Mouse (Mus musculus) ES-E14 (cell line): ENCODE measurements at regions not wholly inside any gene's neighbourhood (a gene's known extent, or its start where the extent isn't known, plus 50 kb on each side); places are given as distances from the start of the nearest gene placed in this dataset.
"Not testable (repeated sequence)": the region's sequence is repeated elsewhere in the genome, so short reads cannot be mapped to it uniquely, and the experiment has no call there.

Experiments
- DNase-seq: peaks from one replicate; pipeline ENCODE4 v3.0.0-alpha.2; 2013; ENCODE audit warnings: low read depth, low spot score
- H3K27ac ChIP-seq: 2 replicates; pipeline ENCODE4 v1.5.1; 2012; ENCODE audit warnings: low read depth, mild to moderate bottlenecking, low read length, moderate library complexity, mixed read lengths; ENCODE audit not compliant: poor library complexity, insufficient read depth, severe bottlenecking
- H3K36me3 ChIP-seq: 2 replicates; pipeline ENCODE4 v1.6.1; 2012; ENCODE audit warnings: mild to moderate bottlenecking, low read length, moderate library complexity, mixed read lengths; ENCODE audit not compliant: control insufficient read depth, poor library complexity, insufficient read depth, severe bottlenecking
- H3K4me1 ChIP-seq, 2 experiments: fragments of 150-350 bp in 1 of 2; sonication (generic) in 1 of 2; 2 replicates each; pipeline ENCODE4 v1.6.1; 2012; ENCODE audit warnings: low read length in 2 of 2, mild to moderate bottlenecking in 1 of 2, mixed read lengths in 1 of 2; ENCODE audit not compliant: control insufficient read depth in 2 of 2, insufficient read depth in 2 of 2, poor library complexity in 1 of 2
- H3K4me3 ChIP-seq, 2 experiments: fragments of 150-350 bp in 1 of 2; sonication (generic) in 1 of 2; 2 replicates each; pipeline ENCODE4 v1.5.1; 2012; ENCODE audit warnings: low read length in 2 of 2, low read depth in 1 of 2, mild to moderate bottlenecking in 1 of 2, mixed read lengths in 1 of 2; ENCODE audit not compliant: insufficient read depth in 1 of 2, poor library complexity in 1 of 2, severe bottlenecking in 1 of 2
- H3K9ac ChIP-seq: 2 replicates; pipeline ENCODE4 v1.6.1; 2012; ENCODE audit warnings: low read depth, mild to moderate bottlenecking, low read length, mixed read lengths; ENCODE audit not compliant: poor library complexity, insufficient read depth, severe bottlenecking
- H3K9me3 ChIP-seq: fragments of 150-350 bp; sonication (generic); 2 replicates; pipeline ENCODE4 v1.6.1; 2012; ENCODE audit warnings: low read depth, mild to moderate bottlenecking, low read length; ENCODE audit not compliant: control insufficient read depth, insufficient read depth
- CHD2 ChIP-seq: IDR thresholded peaks from 2 replicates; pipeline ENCODE4 v1.6.1; 2014; ENCODE audit warnings: mild to moderate bottlenecking, low read depth, low read length, inconsistent platforms
- HCFC1 ChIP-seq: IDR thresholded peaks from 2 replicates; pipeline ENCODE4 v1.6.1; 2012; ENCODE audit warnings: low read length, inconsistent platforms, borderline replicate concordance; ENCODE audit not compliant: insufficient read depth
- MAFK ChIP-seq: IDR thresholded peaks from 2 replicates; pipeline ENCODE4 v1.6.1; 2014; ENCODE audit warnings: mild to moderate bottlenecking, low read depth, low read length, inconsistent platforms; ENCODE audit not compliant: insufficient read depth
- ZC3H11A ChIP-seq: IDR thresholded peaks from 2 replicates; pipeline ENCODE4 v1.6.1; 2012; ENCODE audit warnings: low read depth, mild to moderate bottlenecking, inconsistent platforms, low read length, borderline replicate concordance
- ZNF384 ChIP-seq: IDR thresholded peaks from 2 replicates; pipeline ENCODE4 v1.6.1; 2012; ENCODE audit warnings: low read depth, low read length, inconsistent platforms
- in situ Hi-C, 2 experiments: fragments of 600-800 bp; cut with MboI; formaldehyde crosslinking; loops; one replicate each; pipeline ENCODE4 v1.15.1; 2025; ENCODE audit warnings: low sequenced_read_pairs in 2 of 2, inconsistent platforms in 1 of 2; ENCODE audit not compliant: unreplicated experiment in 2 of 2

- Histone ChIP-seq H3K4me1 (no peaks in the 10 kb centered on the region), H3K36me3 (no peaks in the 10 kb centered on the region), H3K9me3 (no peaks in the 10 kb centered on the region), H3K9ac (no peak overlapping the region), H3K27ac (no peak overlapping the region), H3K4me3 (no peak overlapping the region)
- in situ Hi-C loops = no loop called here
- TF ChIP-seq ZNF384 = no peak
- no peak for TF ChIP-seq ZC3H11A
- TF ChIP-seq MAFK = no peak
- TF ChIP-seq CHD2 = no peak
- no peak for TF ChIP-seq HCFC1
- peak; percentile 26 for DNase-seq
Measured at GRCm38 (mm10) chr1:101629006-101629405, 1856.4 kb downstream of the Cntnap5b start.

GRCm38 (mm10) chr1:101664287-101664686, 1891.7 kb downstream of the Cntnap5b start:
- DNase-seq, in situ Hi-C loops, H3K9me3 ChIP-seq, H3K4me3 ChIP-seq, H3K4me1 ChIP-seq, H3K9ac ChIP-seq, H3K27ac ChIP-seq, H3K36me3 ChIP-seq: not testable (repeated sequence)

GRCm38 (mm10) chr1:101683772-101684434, 1911.3 kb downstream of the Cntnap5b start:
- H3K9ac ChIP-seq = no peak overlapping the region
- in situ Hi-C loops = no loop called here
- TF ChIP-seq CHD2 (no peak), HCFC1 (no peak), ZNF384 (no peak), ZC3H11A (no peak), MAFK (no peak)
- no peak overlapping the region for H3K27ac ChIP-seq
- H3K36me3 ChIP-seq = no peaks in the 10 kb centered on the region
- no peak for DNase-seq
- no peaks in the 10 kb centered on the region for H3K9me3 ChIP-seq
- no peak overlapping the region for H3K4me3 ChIP-seq
- H3K4me1 ChIP-seq = no peaks in the 10 kb centered on the region

GRCm38 (mm10) chr1:101684983-101685382, 1912.4 kb downstream of the Cntnap5b start:
- Histone ChIP-seq H3K4me1 (no peaks in the 10 kb centered on the region), H3K9me3 (no peaks in the 10 kb centered on the region), H3K9ac (no peak overlapping the region), H3K4me3 (no peak overlapping the region), H3K36me3 (no peaks in the 10 kb centered on the region), H3K27ac (no peak overlapping the region)
- TF ChIP-seq HCFC1 (no peak), ZC3H11A (no peak), MAFK (no peak), CHD2 (no peak)
- no peak for DNase-seq
- in situ Hi-C loops = no loop called here
